Mouse (Mus musculus) spleen, adult 2 months (tissue): Measurements from ENCODE around the gene Rpl10-ps3. TPM values are rescaled to one million over a fixed set of nuclear protein-coding genes. Genes with fewer than 3 reads are reported as not detected.

Source experiments
- DNase-seq, 2 experiments: peaks; one replicate each; pipeline versions ENCODE4 v3.0.0 to v3.0.0-alpha.2; 2012 to 2021; ENCODE audit warnings: low spot score in 2 of 2, low read depth in 1 of 2
- H3K27ac ChIP-seq: fragments of 200-500 bp; 2 replicates; pipeline ENCODE4 v1.5.1; 2012; ENCODE audit warnings: low read length, inconsistent platforms; ENCODE audit not compliant: insufficient read depth
- H3K27me3 ChIP-seq: fragments of 200-500 bp; 2 replicates; pipeline ENCODE4 v1.6.1; 2012; ENCODE audit warnings: mild to moderate bottlenecking, moderate library complexity, low read length, inconsistent platforms; ENCODE audit not compliant: control insufficient read depth, insufficient read depth
- H3K36me3 ChIP-seq: fragments of 200-500 bp; 2 replicates; pipeline ENCODE4 v1.6.1; 2012; ENCODE audit warnings: mild to moderate bottlenecking, low read length, inconsistent platforms; ENCODE audit not compliant: control insufficient read depth, insufficient read depth
- H3K4me1 ChIP-seq: fragments of 200-500 bp; 2 replicates; pipeline ENCODE4 v1.6.1; 2011; ENCODE audit warnings: inconsistent platforms; ENCODE audit not compliant: control insufficient read depth, insufficient read depth, insufficient read length
- H3K4me3 ChIP-seq: fragments of 200-500 bp; 2 replicates; pipeline ENCODE4 v1.5.1; 2011; ENCODE audit warnings: mild to moderate bottlenecking, inconsistent platforms; ENCODE audit not compliant: insufficient read depth, insufficient read length; ENCODE audit errors: extremely low read depth
- CTCF ChIP-seq: fragments of 200-500 bp; IDR thresholded peaks from 2 replicates; pipeline ENCODE4 v1.5.1; 2011; ENCODE audit warnings: mild to moderate bottlenecking, inconsistent platforms; ENCODE audit not compliant: insufficient read depth, insufficient read length, insufficient replicate concordance; ENCODE audit errors: extremely low read depth
- POLR2A ChIP-seq: fragments of 200-500 bp; IDR thresholded peaks from 2 replicates; pipeline ENCODE4 v1.6.1; 2011; ENCODE audit warnings: low read depth, low read length, inconsistent platforms
- WGBS: fragments of 180-500 bp; shearing (Covaris S2); methylation state at CpG from one replicate; pipeline ENCODE4 v1.1.7; 2018; 5-methylcytosine and 5-hydroxymethylcytosine counted together
- polyA plus RNA-seq: library from polyadenylated mRNA; depleted of rRNA; stranded (reverse); fragments of >200 nt; gene quantifications from 2 replicates; pipeline ENCODE4 v1.2.3, GENCODE M21; 2012; rRNA removed

The Rpl10-ps3 gene
- polyA plus RNA-seq = 37.2 and 65.1 TPM in 2 replicates

DNA sequence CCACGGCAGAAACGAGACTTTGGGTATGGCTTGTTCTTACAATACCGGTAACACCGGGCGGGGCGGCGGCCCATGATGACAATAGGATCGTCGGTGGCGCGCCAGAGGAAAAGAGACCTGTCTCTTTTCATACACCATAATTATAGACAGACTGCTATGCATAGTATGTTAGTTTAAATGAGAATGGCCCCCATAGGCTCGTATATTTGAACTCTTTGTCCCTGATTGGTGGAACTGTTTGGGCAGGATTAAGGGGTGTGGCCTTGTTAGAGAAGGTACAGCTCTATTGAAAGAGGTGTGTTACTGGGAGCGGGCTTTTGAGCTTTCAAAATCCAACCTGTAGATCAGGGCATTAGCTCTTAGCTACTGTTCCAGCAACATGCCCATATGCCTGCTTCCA is at the start of gene Rpl10-ps3:
Rpl10-ps3 (minus strand) TSS at position 101 of the 400 bp plus-strand sequence.
- no peak within 1 kb of the TSS for H3K27ac ChIP-seq
- no peak for DNase-seq
- H3K36me3 ChIP-seq = no peaks in the 10 kb centered on the region
- no peak within 1 kb of the TSS for H3K4me3 ChIP-seq
- H3K4me1 ChIP-seq = no peaks in the 10 kb centered on the region
- 92% methylated on average over 11 of the region's 13 CpGs for WGBS
- TF ChIP-seq CTCF (no peak), POLR2A (no peak)
- no peaks in the 10 kb centered on the region for H3K27me3 ChIP-seq

DNA sequence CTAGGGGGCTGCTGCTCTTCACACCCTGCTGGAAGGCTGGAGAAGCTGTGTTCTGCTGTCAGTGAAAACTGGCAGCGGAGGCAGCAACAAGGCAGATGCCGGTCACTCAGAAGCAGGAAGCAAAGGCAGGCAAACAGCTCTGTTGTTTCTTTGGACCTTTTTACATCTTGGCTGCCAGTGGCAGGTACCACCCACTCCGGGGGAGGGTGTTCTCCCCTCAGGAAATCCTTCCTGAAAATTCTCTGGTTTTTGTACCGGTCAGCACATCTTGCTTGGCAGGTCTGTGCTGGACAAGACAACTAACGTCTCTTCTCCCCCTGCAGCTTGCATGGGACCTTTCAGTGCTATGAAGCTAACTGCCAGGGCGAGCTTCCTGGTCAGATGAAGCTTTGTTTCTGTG is 30.8 kb upstream of the Rpl10-ps3 start:
- no peaks in the 10 kb centered on the region for H3K27me3 ChIP-seq
- no peaks in the 10 kb centered on the region for H3K4me1 ChIP-seq
- H3K36me3 ChIP-seq = no peaks in the 10 kb centered on the region
- WGBS = 69% methylated on average over 6 of the region's 6 CpGs
- no peak overlapping the region for H3K27ac ChIP-seq
- TF ChIP-seq POLR2A (no peak), CTCF (no peak)
- no peak for DNase-seq
- H3K4me3 ChIP-seq = no peak overlapping the region

GRCm38 (mm10) chr9:50374666-50375065 is 29.9 kb upstream of the Rpl10-ps3 start:
- H3K36me3 ChIP-seq = no peaks in the 10 kb centered on the region
- no peak for TF ChIP-seq CTCF
- no peak for TF ChIP-seq POLR2A
- no peak overlapping the region for H3K4me3 ChIP-seq
- no peaks in the 10 kb centered on the region for H3K27me3 ChIP-seq
- H3K27ac ChIP-seq = no peak overlapping the region
- DNase-seq = no peak
- 80% methylated on average over 5 of the region's 5 CpGs for WGBS
- H3K4me1 ChIP-seq = no peaks in the 10 kb centered on the region

GRCm38 (mm10) chr9:50368551-50369297 is 24.0 kb upstream of the Rpl10-ps3 start:
- TF ChIP-seq CTCF (no peak), POLR2A (no peak)

DNA sequence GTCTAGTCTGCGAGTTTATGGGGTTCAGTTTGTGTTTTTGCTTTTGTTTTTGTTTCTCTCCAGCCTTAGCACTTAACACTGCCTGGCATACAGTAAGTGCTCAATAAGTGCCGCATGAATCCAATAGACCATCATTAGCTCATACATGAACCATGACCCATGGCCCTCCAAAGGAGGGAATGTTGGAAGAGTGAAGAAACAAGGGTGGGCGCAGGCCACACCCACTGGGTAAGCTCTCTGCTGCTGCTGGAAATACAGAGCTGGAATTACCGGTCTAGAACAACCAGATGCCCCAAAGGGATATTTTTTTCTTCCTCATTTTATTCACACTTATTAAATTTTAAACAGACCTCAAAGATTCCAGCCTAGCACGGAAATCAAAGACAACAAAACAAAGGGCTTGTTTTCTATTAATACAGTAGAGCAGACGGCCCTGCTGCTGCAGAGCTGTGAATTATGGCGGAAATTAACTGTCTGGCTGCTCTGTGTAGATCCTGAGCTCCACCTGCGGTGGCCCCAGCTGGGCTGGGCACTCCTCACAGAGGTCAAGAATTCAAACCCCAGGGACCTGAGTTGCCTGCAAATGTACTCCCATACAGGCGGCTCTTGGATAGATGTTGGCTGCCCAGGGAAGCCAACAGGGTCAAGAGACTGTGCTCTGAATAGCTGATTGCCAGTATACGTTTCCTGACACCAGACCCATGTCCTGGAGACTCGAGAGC is 20.5 kb upstream of the Rpl10-ps3 start:
- DNase-seq = no peak
- Histone ChIP-seq H3K27me3 (no peaks in the 10 kb centered on the region), H3K36me3 (no peaks in the 10 kb centered on the region), H3K4me1 (no peaks in the 10 kb centered on the region), H3K4me3 (no peak overlapping the region), H3K27ac (no peak overlapping the region)
- TF ChIP-seq POLR2A (no peak), CTCF (no peak)
- 71% methylated on average over 11 of the region's 11 CpGs for WGBS

More at GRCm38 (mm10) chr9:50368551-50369297, 24.0 kb upstream of the Rpl10-ps3 start:
- 88% methylated on average over 8 of the region's 8 CpGs for WGBS
- Histone ChIP-seq H3K4me3 (no peak overlapping the region), H3K27me3 (no peaks in the 10 kb centered on the region), H3K36me3 (no peaks in the 10 kb centered on the region), H3K4me1 (no peaks in the 10 kb centered on the region), H3K27ac (no peak overlapping the region)
- DNase-seq = no peak

GRCm38 (mm10) chr9:50363962-50364361 is 19.2 kb upstream of the Rpl10-ps3 start:
- 77% methylated on average over 2 of the region's 2 CpGs for WGBS
- TF ChIP-seq POLR2A (no peak), CTCF (no peak)

More at GRCm38 (mm10) chr9:50363962-50364361, 19.2 kb upstream of the Rpl10-ps3 start:
- Histone ChIP-seq H3K27ac (no peak overlapping the region), H3K36me3 (no peaks in the 10 kb centered on the region), H3K4me1 (no peaks in the 10 kb centered on the region), H3K27me3 (no peaks in the 10 kb centered on the region), H3K4me3 (no peak overlapping the region)
- no peak for DNase-seq
